Mouse (Mus musculus): ENCODE measurements around the gene Kat7. TPM values are rescaled to one million over a fixed set of nuclear protein-coding genes. Genes with fewer than 3 reads are reported as not detected.

Gene Kat7
- polyA plus RNA-seq, 1 experiment from 2014 or later = 70.0 TPM

- no peak overlapping the region for H3K27ac ChIP-seq (replicated peaks)
- no peaks in the 10 kb centered on the region for H3K27me3 ChIP-seq
- peaks cover 13% of the 10 kb centered on the region for H3K4me1 ChIP-seq
- ATAC-seq (ENCODE audit: insufficient number of reproducible peaks, low FRiP score, low TSS enrichment, low read depth) = no peak
- no peak overlapping the region for H3K9ac ChIP-seq
- H3K4me3 ChIP-seq (replicated peaks) = no peak overlapping the region
- no peaks in the 10 kb centered on the region for H3K36me3 ChIP-seq
- WGBS = 62% methylated on average over 4 of the region's 4 CpGs
- no peak overlapping the region for H3K4me2 ChIP-seq (replicated peaks)
- H3K9me3 ChIP-seq (replicated peaks) = no peaks in the 10 kb centered on the region
Measured at GRCm38 (mm10) chr11:95333209-95333608, 23.2 kb upstream of the Kat7 start.

GRCm38 (mm10) chr11:95330662-95331061 is 20.6 kb upstream of the Kat7 start:
- no peaks in the 10 kb centered on the region for H3K9me3 ChIP-seq (replicated peaks)
- WGBS = 66% methylated on average over 1 of the region's 1 CpGs

GRCm38 (mm10) chr11:95328629-95329028 is 18.6 kb upstream of the Kat7 start:
- Histone ChIP-seq H3K9me3 (replicated peaks) (no peaks in the 10 kb centered on the region), H3K4me2 (replicated peaks) (no peak overlapping the region), H3K9ac (no peak overlapping the region), H3K36me3 (no peaks in the 10 kb centered on the region), H3K4me1 (no peaks in the 10 kb centered on the region), H3K27me3 (no peaks in the 10 kb centered on the region), H3K4me3 (replicated peaks) (no peak overlapping the region), H3K27ac (replicated peaks) (no peak overlapping the region)
- WGBS = 59% methylated on average over 5 of the region's 5 CpGs
- no peak for ATAC-seq (ENCODE audit: insufficient number of reproducible peaks, low FRiP score, low TSS enrichment, low read depth)

More at GRCm38 (mm10) chr11:95330662-95331061, 20.6 kb upstream of the Kat7 start:
- ATAC-seq (ENCODE audit: insufficient number of reproducible peaks, low FRiP score, low TSS enrichment, low read depth) = no peak
- Histone ChIP-seq H3K4me3 (replicated peaks) (no peak overlapping the region), H3K9ac (no peak overlapping the region), H3K36me3 (no peaks in the 10 kb centered on the region), H3K4me2 (replicated peaks) (no peak overlapping the region), H3K27ac (replicated peaks) (no peak overlapping the region), H3K27me3 (no peaks in the 10 kb centered on the region), H3K4me1 (no peaks in the 10 kb centered on the region)

- Histone ChIP-seq H3K9me3 (replicated peaks) (no peaks in the 10 kb centered on the region), H3K36me3 (no peaks in the 10 kb centered on the region), H3K4me1 (no peaks in the 10 kb centered on the region), H3K4me2 (replicated peaks) (no peak overlapping the region), H3K27ac (replicated peaks) (no peak overlapping the region), H3K4me3 (replicated peaks) (no peak overlapping the region), H3K9ac (no peak overlapping the region), H3K27me3 (no peaks in the 10 kb centered on the region)
- 67% methylated on average over 11 of the region's 11 CpGs for WGBS
- no peak for ATAC-seq (ENCODE audit: insufficient number of reproducible peaks, low FRiP score, low TSS enrichment, low read depth)
Measured at GRCm38 (mm10) chr11:95326243-95326642, 16.2 kb upstream of the Kat7 start.

GRCm38 (mm10) chr11:95325832-95326231 is 15.8 kb upstream of the Kat7 start:
- Histone ChIP-seq H3K27me3 (no peaks in the 10 kb centered on the region), H3K4me3 (replicated peaks) (no peak overlapping the region), H3K9ac (no peak overlapping the region), H3K4me2 (replicated peaks) (no peak overlapping the region), H3K27ac (replicated peaks) (no peak overlapping the region), H3K9me3 (replicated peaks) (no peaks in the 10 kb centered on the region), H3K36me3 (no peaks in the 10 kb centered on the region), H3K4me1 (no peaks in the 10 kb centered on the region)
- ATAC-seq (ENCODE audit: insufficient number of reproducible peaks, low FRiP score, low TSS enrichment, low read depth) = no peak
- WGBS = 81% methylated on average over 4 of the region's 4 CpGs

- Histone ChIP-seq H3K4me3 (replicated peaks) (no peak overlapping the region), H3K4me2 (replicated peaks) (no peak overlapping the region), H3K4me1 (no peaks in the 10 kb centered on the region), H3K9me3 (replicated peaks) (no peaks in the 10 kb centered on the region), H3K27ac (replicated peaks) (no peak overlapping the region), H3K36me3 (no peaks in the 10 kb centered on the region), H3K9ac (no peak overlapping the region), H3K27me3 (no peaks in the 10 kb centered on the region)
- ATAC-seq (ENCODE audit: insufficient number of reproducible peaks, low FRiP score, low TSS enrichment, low read depth) = no peak
- 91% methylated on average over 10 of the region's 10 CpGs for WGBS
Measured at GRCm38 (mm10) chr11:95324181-95324580, 14.1 kb upstream of the Kat7 start.

- WGBS = 88% methylated on average over 1 of the region's 1 CpGs
Measured at GRCm38 (mm10) chr11:95320010-95320409, 10.0 kb upstream of the Kat7 start.

GRCm38 (mm10) chr11:95319506-95319905 is 9.5 kb upstream of the Kat7 start:
- H3K4me2 ChIP-seq (replicated peaks) = no peak overlapping the region
- H3K36me3 ChIP-seq = no peaks in the 10 kb centered on the region
- no peak overlapping the region for H3K4me3 ChIP-seq (replicated peaks)
- H3K4me1 ChIP-seq = no peaks in the 10 kb centered on the region
- H3K9ac ChIP-seq = no peak overlapping the region
- H3K27ac ChIP-seq (replicated peaks) = no peak overlapping the region
- no peak for ATAC-seq (ENCODE audit: insufficient number of reproducible peaks, low FRiP score, low TSS enrichment, low read depth)
- WGBS = 54% methylated on average over 1 of the region's 1 CpGs
- H3K27me3 ChIP-seq = no peaks in the 10 kb centered on the region
- no peaks in the 10 kb centered on the region for H3K9me3 ChIP-seq (replicated peaks)

More at GRCm38 (mm10) chr11:95320010-95320409, 10.0 kb upstream of the Kat7 start:
- H3K4me1 ChIP-seq = no peaks in the 10 kb centered on the region
- no peaks in the 10 kb centered on the region for H3K27me3 ChIP-seq
- H3K9me3 ChIP-seq (replicated peaks) = no peaks in the 10 kb centered on the region
- H3K4me3 ChIP-seq (replicated peaks) = no peak overlapping the region
- H3K36me3 ChIP-seq = no peaks in the 10 kb centered on the region
- no peak for ATAC-seq (ENCODE audit: insufficient number of reproducible peaks, low FRiP score, low TSS enrichment, low read depth)
- H3K4me2 ChIP-seq (replicated peaks) = no peak overlapping the region
- no peak overlapping the region for H3K27ac ChIP-seq (replicated peaks)
- no peak overlapping the region for H3K9ac ChIP-seq

- Histone ChIP-seq H3K4me3 (replicated peaks) (no peak overlapping the region), H3K27ac (replicated peaks) (no peak overlapping the region), H3K36me3 (no peaks in the 10 kb centered on the region), H3K27me3 (no peaks in the 10 kb centered on the region), H3K9me3 (replicated peaks) (no peaks in the 10 kb centered on the region), H3K4me1 (no peaks in the 10 kb centered on the region), H3K4me2 (replicated peaks) (no peak overlapping the region), H3K9ac (no peak overlapping the region)
- 85% methylated on average over 9 of the region's 9 CpGs for WGBS
- ATAC-seq (ENCODE audit: insufficient number of reproducible peaks, low FRiP score, low TSS enrichment, low read depth) = no peak
Measured at GRCm38 (mm10) chr11:95318116-95318515, 8.1 kb upstream of the Kat7 start.

GRCm38 (mm10) chr11:95315215-95315955 is 5.3 kb upstream of the Kat7 start:
- Histone ChIP-seq H3K4me1 (peaks cover 7% of the 10 kb centered on the region), H3K9ac (no peak overlapping the region), H3K27me3 (no peaks in the 10 kb centered on the region)

GRCm38 (mm10) chr11:95311425-95311807 is 1.4 kb upstream of the Kat7 start:
- H3K27me3 ChIP-seq = no peaks in the 10 kb centered on the region
- ATAC-seq (ENCODE audit: insufficient number of reproducible peaks, low FRiP score, low TSS enrichment, low read depth) = no peak
- peak overlapping the region; percentile 93; the same call in 1 of the 2 replicates for H3K27ac ChIP-seq (replicated peaks)
- H3K9ac ChIP-seq = 0 out of 2 replicates have a peak overlapping the region, but pooled peaks have one; percentile 49
- H3K4me2 ChIP-seq (replicated peaks) = peak overlapping the region; percentile 63
- no peaks in the 10 kb centered on the region for H3K9me3 ChIP-seq (replicated peaks)
- peaks cover 16% of the 10 kb centered on the region for H3K4me1 ChIP-seq
- H3K4me3 ChIP-seq (replicated peaks) = peak overlapping the region; percentile 99
- 22% methylated on average over 5 of the region's 5 CpGs for WGBS
- H3K36me3 ChIP-seq = no peaks in the 10 kb centered on the region; the same call in 1 of the 2 replicates

More at GRCm38 (mm10) chr11:95315215-95315955, 5.3 kb upstream of the Kat7 start:
- H3K36me3 ChIP-seq = no peaks in the 10 kb centered on the region
- no peak overlapping the region for H3K27ac ChIP-seq (replicated peaks)
- ATAC-seq (ENCODE audit: insufficient number of reproducible peaks, low FRiP score, low TSS enrichment, low read depth) = no peak
- H3K9me3 ChIP-seq (replicated peaks) = no peaks in the 10 kb centered on the region
- 59% methylated on average over 7 of the region's 7 CpGs for WGBS
- H3K4me3 ChIP-seq (replicated peaks) = no peak overlapping the region
- H3K4me2 ChIP-seq (replicated peaks) = no peak overlapping the region
